Mouse (Mus musculus) limb, embryonic 12.5 days (tissue): ENCODE results near the gene Sdhc. TPM values are rescaled to one million over a fixed set of nuclear protein-coding genes. Genes with fewer than 3 reads are reported as not detected.
A peak's percentile ranks its signal among the peaks of the same experiment; 100 is the strongest.

Experiments used
- ATAC-seq: fragments of 200-750 bp; cut with Nextera tagmentation; 2 replicates; pipeline ENCODE4 v1.8.0; 2017; ENCODE audit warnings: low read depth, moderate TSS enrichment; ENCODE audit not compliant: insufficient number of reproducible peaks, insufficient read depth, low FRiP score, low TSS enrichment
- H3K27ac ChIP-seq: fragments of 300-500 bp; sonication (generic); 2 replicates; pipeline ENCODE4 v1.5.1; 2016; ENCODE audit warnings: mild to moderate bottlenecking, moderate library complexity
- H3K27me3 ChIP-seq: fragments of 300-500 bp; sonication (generic); 2 replicates; pipeline ENCODE4 v1.6.1; 2016; ENCODE audit warnings: mild to moderate bottlenecking, moderate library complexity
- H3K36me3 ChIP-seq: fragments of 300-500 bp; sonication (generic); 2 replicates; pipeline ENCODE4 v1.6.1; 2016; ENCODE audit warnings: mild to moderate bottlenecking, moderate library complexity
- H3K4me1 ChIP-seq: fragments of 300-500 bp; sonication (generic); replicated peaks from 2 replicates; pipeline ENCODE4 v1.6.1; 2016
- H3K4me2 ChIP-seq: fragments of 300-500 bp; sonication (generic); 2 replicates; pipeline ENCODE4 v1.6.1; 2016; ENCODE audit warnings: mild to moderate bottlenecking, moderate library complexity
- H3K4me3 ChIP-seq: fragments of 300-500 bp; sonication (generic); replicated peaks from 2 replicates; pipeline ENCODE4 v1.5.1; 2016; ENCODE audit warnings: mild to moderate bottlenecking
- H3K9ac ChIP-seq: fragments of 300-500 bp; sonication (generic); replicated peaks from 2 replicates; pipeline ENCODE4 v1.6.1; 2016; ENCODE audit warnings: mild to moderate bottlenecking, moderate library complexity
- H3K9me3 ChIP-seq: fragments of 300-500 bp; sonication (generic); 2 replicates; pipeline ENCODE4 v1.6.1; 2016; ENCODE audit warnings: mild to moderate bottlenecking, moderate library complexity
- WGBS: fragments of 180-500 bp; shearing (Covaris S2); methylation state at CpG from one replicate; pipeline ENCODE4 v1.1.7; 2016; 5-methylcytosine and 5-hydroxymethylcytosine counted together
- polyA plus RNA-seq: library from polyadenylated mRNA; unstranded; fragments of >200 nt; fragmentation: Nextera tagmentation; extraction: Ambion mirVana; gene quantifications from 2 replicates; pipeline ENCODE4 v1.2.1, GENCODE M21; 2016

The Sdhc gene
- polyA plus RNA-seq, 1 experiment from 2014 or later: 182 TPM

DNA sequence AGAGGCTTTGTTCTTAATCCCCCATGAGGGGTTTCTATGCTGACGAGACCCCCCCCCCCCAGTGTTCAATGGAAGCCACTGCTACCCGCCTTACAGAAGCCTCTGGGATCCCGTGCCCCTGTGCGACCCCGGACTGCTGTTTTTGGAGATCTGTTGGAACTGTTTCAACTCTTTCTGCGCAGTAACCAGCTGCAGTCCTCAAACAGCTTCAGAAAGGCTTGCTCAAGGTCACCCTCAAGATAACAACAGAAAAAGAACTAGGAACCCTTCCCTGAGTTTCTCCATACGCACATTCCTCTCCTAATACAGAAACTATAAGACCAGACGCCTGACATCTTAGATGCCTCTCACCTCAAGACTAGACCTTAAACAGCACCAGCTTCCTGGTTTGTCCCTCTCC is 38.6 kb upstream of the Sdhc start:
- no peak overlapping the region for H3K4me2 ChIP-seq
- ATAC-seq: 0 out of 2 replicates have a peak, but pooled peaks have one; percentile 20

DNA sequence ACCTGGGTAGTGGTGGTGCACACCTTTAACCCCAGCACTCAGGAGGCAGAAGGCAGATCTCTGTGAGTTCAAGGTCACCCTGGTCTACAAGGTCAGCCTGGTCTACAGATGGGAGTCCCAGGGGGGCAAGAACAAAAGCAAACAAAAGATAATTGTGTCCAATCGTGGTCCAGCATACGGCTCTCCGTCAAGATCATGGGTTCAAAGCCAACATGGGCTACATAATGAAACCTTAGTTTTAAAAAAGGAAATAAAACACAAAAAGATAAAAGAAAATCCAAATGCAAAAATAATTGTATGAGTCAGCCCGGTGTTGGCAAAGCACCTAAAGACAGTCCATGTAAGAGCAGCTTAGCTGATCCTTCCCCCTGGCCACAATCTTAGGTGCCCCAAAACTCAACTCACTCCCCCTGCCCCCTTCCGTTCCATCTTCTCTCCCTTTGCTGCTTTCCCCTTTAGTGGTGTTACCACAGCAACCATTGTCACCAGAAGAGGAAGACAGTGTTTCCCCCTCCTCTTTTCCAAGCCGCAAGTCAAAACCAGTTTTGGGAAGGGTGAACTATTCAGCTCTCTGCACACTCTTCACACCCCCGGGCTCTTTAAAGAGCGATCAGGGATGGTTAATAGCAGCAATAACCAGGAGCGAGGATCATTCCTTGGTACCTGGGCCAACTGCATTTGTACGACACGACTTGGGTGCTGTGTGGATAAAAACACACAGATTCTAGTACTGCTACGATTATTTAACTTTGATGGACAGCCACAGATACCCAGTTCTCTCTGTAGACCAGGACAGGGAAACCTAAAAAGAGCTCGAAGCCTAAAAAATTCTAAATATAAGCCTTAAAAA is 37.7 kb upstream of the Sdhc start:
- H3K27me3 ChIP-seq: peaks cover 17% of the 10 kb centered on the region
- H3K27ac ChIP-seq: no peak overlapping the region
- H3K4me1 ChIP-seq: peaks cover 20% of the 10 kb centered on the region
- H3K9me3 ChIP-seq: no peaks in the 10 kb centered on the region
- no peak for ATAC-seq
- no peak overlapping the region for H3K9ac ChIP-seq
- 66% methylated on average over 13 of the region's 13 CpGs for WGBS
- H3K4me2 ChIP-seq: no peak overlapping the region
- no peak overlapping the region for H3K4me3 ChIP-seq
- H3K36me3 ChIP-seq: no peaks in the 10 kb centered on the region

More for the DNA sequence above, 38.6 kb upstream of the Sdhc start:
- 45% methylated on average over 8 of the region's 8 CpGs for WGBS
- H3K27ac ChIP-seq: peak overlapping the region; percentile 23; the same call in 1 of the 2 replicates
- no peaks in the 10 kb centered on the region for H3K36me3 ChIP-seq
- peaks cover 30% of the 10 kb centered on the region for H3K4me1 ChIP-seq
- H3K9ac ChIP-seq: no peak overlapping the region
- H3K4me3 ChIP-seq: no peak overlapping the region
- H3K27me3 ChIP-seq: peaks cover 27% of the 10 kb centered on the region
- H3K9me3 ChIP-seq: no peaks in the 10 kb centered on the region

DNA sequence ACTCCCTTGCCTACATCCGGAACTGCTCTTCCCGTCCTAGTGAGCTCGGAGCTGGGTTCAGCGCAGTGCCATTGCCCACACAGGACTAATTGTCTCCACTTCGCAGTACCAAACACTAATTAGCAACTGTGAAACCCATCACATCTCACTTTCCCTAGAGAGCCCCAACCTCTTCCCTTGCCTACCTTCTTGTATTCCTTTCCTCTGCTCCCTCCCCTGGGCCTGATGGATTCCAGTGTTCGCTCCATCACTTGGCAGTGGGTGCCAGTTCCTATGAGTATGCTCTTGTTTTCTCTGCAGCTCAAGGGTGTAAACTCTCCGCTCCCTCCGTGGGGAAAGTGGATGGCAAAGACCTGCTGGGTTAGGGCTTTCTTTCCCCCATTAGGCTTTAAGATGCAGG is 35.3 kb upstream of the Sdhc start:
- Histone ChIP-seq H3K4me1 (peaks cover 16% of the 10 kb centered on the region), H3K9me3 (no peaks in the 10 kb centered on the region), H3K27ac (no peak overlapping the region), H3K4me3 (no peak overlapping the region), H3K9ac (no peak overlapping the region), H3K4me2 (no peak overlapping the region), H3K27me3 (no peaks in the 10 kb centered on the region), H3K36me3 (no peaks in the 10 kb centered on the region)
- WGBS: 46% methylated on average over 8 of the region's 8 CpGs
- ATAC-seq: no peak

DNA sequence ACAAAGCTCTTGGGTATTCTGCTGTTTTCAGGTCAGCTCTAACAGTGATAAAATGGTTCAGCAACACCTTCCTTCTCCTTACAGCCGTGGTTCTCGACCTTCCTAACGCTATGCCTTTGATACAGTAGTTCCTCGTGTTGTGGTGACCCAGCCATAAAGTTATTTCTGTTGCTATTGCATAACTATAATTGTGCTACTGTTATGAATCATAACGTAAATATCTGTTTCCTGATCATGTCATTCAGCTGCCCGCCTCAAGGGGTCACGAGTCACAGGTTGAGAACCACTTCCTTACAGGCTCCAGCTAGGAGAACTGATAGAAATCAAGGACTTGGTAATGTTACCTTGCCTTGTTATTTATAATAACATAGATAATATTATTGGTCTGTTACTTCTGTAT is 33.9 kb upstream of the Sdhc start:
- H3K4me1 ChIP-seq: peaks cover 12% of the 10 kb centered on the region
- no peaks in the 10 kb centered on the region for H3K9me3 ChIP-seq
- no peaks in the 10 kb centered on the region for H3K27me3 ChIP-seq
- ATAC-seq: no peak
- no peak overlapping the region for H3K9ac ChIP-seq
- H3K4me2 ChIP-seq: no peak overlapping the region
- WGBS: 83% methylated on average over 7 of the region's 7 CpGs
- no peak overlapping the region for H3K27ac ChIP-seq
- no peak overlapping the region for H3K4me3 ChIP-seq
- no peaks in the 10 kb centered on the region for H3K36me3 ChIP-seq

DNA sequence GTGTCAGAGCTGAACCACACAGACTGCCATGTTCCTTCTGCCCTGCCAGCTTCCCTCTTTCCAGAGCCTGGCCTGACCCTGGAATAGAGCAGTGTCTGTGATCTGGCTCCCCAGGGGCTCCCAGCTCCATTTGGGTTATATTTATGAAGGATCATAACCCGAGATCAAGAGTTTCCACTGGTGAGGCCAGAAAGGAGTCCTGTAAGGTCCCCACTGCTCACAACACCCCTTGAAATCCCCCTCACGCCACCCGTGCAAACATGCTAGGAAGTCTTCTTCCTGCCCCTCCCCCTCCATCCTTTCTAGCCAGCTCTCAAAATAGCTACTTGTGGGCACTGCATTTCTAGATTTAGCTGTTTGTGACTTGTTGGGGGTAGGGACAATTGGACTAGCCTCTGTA is 33.2 kb upstream of the Sdhc start:
- Histone ChIP-seq H3K9me3 (no peaks in the 10 kb centered on the region), H3K27me3 (no peaks in the 10 kb centered on the region), H3K4me2 (no peak overlapping the region), H3K36me3 (no peaks in the 10 kb centered on the region), H3K4me1 (peaks cover 6% of the 10 kb centered on the region), H3K27ac (no peak overlapping the region), H3K9ac (no peak overlapping the region), H3K4me3 (no peak overlapping the region)
- WGBS: 66% methylated on average over 3 of the region's 3 CpGs
- no peak for ATAC-seq

DNA sequence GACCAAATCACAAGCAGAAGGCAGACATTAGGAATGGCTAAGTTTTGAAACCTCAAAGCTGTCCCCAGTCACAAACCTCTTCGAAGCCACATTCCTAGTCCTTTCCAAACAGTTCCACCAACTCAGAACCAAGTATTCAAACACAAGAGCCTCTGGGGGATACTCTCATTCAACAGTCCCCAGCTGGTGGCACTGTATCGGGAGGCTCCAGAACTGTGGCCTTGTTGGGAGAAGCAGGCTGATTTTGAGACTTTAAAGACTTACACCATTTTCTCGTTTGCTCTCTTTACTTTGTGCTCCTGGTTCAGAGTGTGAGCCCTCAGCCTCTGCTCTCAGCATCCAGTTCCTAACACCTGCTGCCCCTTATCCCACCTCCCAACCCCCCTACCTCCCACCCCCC is 32.6 kb upstream of the Sdhc start:
- H3K27ac ChIP-seq: no peak overlapping the region
- no peak for ATAC-seq
- H3K4me3 ChIP-seq: no peak overlapping the region
- no peak overlapping the region for H3K4me2 ChIP-seq
- WGBS: 76% methylated on average over 3 of the region's 3 CpGs
- no peaks in the 10 kb centered on the region for H3K9me3 ChIP-seq
- H3K36me3 ChIP-seq: no peaks in the 10 kb centered on the region
- H3K4me1 ChIP-seq: peaks cover 6% of the 10 kb centered on the region
- H3K9ac ChIP-seq: no peak overlapping the region
- H3K27me3 ChIP-seq: no peaks in the 10 kb centered on the region

DNA sequence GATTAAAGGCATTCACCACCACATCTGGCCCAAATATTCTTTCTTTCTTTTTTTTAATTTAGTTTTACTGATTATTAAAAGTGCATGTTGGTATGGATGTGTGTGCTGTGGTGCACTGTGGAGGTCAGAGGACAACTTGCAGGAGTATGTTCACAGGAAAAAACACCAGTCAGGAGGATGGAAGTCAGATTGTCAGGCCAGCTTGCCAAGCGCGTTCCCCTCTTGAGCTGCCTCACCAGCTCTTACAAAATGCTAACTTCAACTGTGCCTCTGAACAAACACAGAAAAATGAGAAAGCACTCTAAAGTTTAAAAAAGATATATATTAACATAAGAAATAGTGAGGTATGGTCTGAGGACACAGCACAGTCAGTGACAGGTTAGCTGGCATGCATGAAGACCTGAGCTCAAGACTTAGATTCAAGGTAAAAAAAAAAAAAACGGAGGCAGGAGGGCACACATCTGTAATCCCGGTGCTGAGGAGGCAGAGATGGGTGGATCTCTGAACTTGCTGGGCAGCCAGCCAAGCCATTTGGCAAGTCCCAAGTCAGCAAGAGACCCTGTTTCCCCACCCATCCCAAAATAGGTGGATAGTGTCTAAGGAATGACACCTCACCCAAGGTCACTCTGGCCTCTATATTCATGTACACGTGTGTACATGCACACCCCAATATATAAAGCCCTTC is 29.2 kb upstream of the Sdhc start:
- Histone ChIP-seq H3K9ac (no peak overlapping the region), H3K36me3 (no peaks in the 10 kb centered on the region), H3K4me2 (no peak overlapping the region), H3K27me3 (no peaks in the 10 kb centered on the region), H3K9me3 (no peaks in the 10 kb centered on the region), H3K4me3 (no peak overlapping the region), H3K4me1 (no peaks in the 10 kb centered on the region), H3K27ac (no peak overlapping the region)
- WGBS: 76% methylated on average over 5 of the region's 5 CpGs
- ATAC-seq: no peak

DNA sequence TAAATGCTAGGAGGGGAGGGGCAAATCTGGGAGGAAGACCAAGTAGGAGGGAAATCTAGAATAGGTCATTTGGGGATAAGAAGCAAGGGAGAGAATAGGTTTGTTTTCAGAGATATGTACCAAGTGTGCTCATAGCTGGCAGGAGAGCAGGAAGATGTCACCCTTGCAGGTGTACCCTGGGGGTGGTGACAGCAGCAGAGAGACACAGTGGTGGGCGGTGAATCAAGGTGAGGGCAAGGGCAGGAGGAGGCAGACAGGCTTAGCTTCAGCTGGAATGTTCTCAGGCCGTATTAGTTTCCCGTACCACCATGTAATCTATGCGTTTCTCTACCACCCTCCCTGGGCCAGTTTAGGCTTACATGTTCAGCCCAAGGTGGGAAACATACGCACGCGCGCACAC is 22.4 kb upstream of the Sdhc start:
- Histone ChIP-seq H3K4me1 (no peaks in the 10 kb centered on the region), H3K9me3 (no peaks in the 10 kb centered on the region), H3K27ac (no peak overlapping the region), H3K27me3 (peaks cover 4% of the 10 kb centered on the region), H3K4me3 (no peak overlapping the region), H3K9ac (no peak overlapping the region), H3K36me3 (no peaks in the 10 kb centered on the region), H3K4me2 (no peak overlapping the region)
- no peak for ATAC-seq
- WGBS: 95% methylated on average over 8 of the region's 8 CpGs

DNA sequence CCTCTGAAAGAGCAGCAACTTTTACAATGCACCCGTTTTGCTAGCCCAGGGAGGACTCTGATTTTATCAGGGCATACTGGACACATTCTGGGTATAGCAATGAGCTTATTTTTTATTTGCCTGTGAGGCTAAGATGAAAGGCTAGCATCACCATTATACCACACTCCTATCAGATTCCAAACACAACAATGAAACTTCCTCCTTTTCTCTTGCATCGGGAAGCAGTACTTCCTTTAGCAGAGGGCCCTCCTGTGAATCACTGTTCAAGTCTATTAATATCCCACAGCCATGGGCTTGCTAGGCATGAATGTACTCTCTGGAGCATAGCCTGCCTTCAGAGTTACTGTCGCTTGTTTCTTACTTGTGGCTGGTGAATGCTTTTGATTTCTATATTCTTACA is 20.7 kb upstream of the Sdhc start:
- H3K9ac ChIP-seq: no peak overlapping the region
- no peaks in the 10 kb centered on the region for H3K9me3 ChIP-seq
- no peak overlapping the region for H3K4me2 ChIP-seq
- no peaks in the 10 kb centered on the region for H3K36me3 ChIP-seq
- WGBS: 64% methylated on average over 3 of the region's 3 CpGs
- peaks cover 4% of the 10 kb centered on the region for H3K27me3 ChIP-seq
- no peak overlapping the region for H3K4me3 ChIP-seq
- H3K4me1 ChIP-seq: no peaks in the 10 kb centered on the region
- H3K27ac ChIP-seq: no peak overlapping the region
- ATAC-seq: no peak

DNA sequence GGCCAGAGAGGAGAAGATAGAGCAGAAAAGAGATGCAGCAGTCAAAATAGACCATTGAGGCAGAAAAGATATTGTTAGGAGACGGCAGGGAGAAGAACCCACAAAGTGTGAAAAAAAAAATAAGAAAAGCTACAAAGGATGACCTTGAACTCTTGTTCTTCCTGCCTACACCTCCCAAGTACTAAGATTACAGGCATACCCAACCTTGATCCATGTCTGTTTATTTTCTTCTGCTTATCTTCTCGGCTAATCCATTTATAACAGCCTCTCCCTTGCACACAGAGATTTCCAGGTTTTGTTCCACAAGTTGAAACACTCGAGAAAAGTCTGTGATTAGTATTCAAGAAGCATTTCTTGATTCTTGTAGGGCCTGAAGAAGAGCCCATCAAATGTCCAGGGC is 19.5 kb upstream of the Sdhc start:
- ATAC-seq: no peak

DNA sequence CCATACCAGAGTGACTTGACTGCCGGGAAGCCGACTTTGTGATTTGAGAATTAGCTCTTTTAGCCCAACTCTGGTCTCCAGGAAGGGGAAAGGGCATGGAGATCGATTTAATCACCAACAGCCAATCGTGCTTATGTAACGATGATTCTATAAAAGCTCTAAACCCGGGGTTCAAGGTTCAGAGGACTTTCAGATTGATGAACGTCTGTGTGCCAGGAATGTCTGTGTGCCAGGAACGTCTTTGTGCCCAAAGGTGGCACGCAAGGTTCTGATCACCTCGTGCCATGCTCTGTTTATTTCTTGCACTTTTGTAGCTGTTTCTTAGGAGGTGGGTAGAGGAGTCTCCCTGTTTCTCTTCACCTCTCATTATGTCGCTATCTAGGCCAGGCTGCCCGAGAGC is 18.5 kb upstream of the Sdhc start:
- WGBS: 85% methylated on average over 12 of the region's 12 CpGs
- Histone ChIP-seq H3K4me1 (no peaks in the 10 kb centered on the region), H3K36me3 (no peaks in the 10 kb centered on the region), H3K4me2 (no peak overlapping the region), H3K27ac (no peak overlapping the region), H3K9me3 (no peaks in the 10 kb centered on the region), H3K9ac (no peak overlapping the region), H3K4me3 (no peak overlapping the region), H3K27me3 (peaks cover 4% of the 10 kb centered on the region)
- no peak for ATAC-seq

More for the DNA sequence above, 19.5 kb upstream of the Sdhc start:
- 65% methylated on average over 3 of the region's 3 CpGs for WGBS
- Histone ChIP-seq H3K36me3 (no peaks in the 10 kb centered on the region), H3K27ac (no peak overlapping the region), H3K9ac (no peak overlapping the region), H3K4me3 (no peak overlapping the region), H3K9me3 (no peaks in the 10 kb centered on the region), H3K27me3 (peaks cover 4% of the 10 kb centered on the region), H3K4me2 (no peak overlapping the region), H3K4me1 (no peaks in the 10 kb centered on the region)
